Mouse (Mus musculus) heart, postnatal 0 days (tissue): Measurements from ENCODE around the gene Slfn9.

Experiments used
- CTCF ChIP-seq: IDR thresholded peaks from 2 replicates; pipeline ENCODE4 v1.5.1; 2016; ENCODE audit warnings: antibody characterized with exemption, control low read depth, low read depth
- EP300 ChIP-seq: IDR thresholded peaks from 2 replicates; pipeline ENCODE4 v1.6.1; 2016; ENCODE audit warnings: antibody characterized with exemption, low read depth

DNA sequence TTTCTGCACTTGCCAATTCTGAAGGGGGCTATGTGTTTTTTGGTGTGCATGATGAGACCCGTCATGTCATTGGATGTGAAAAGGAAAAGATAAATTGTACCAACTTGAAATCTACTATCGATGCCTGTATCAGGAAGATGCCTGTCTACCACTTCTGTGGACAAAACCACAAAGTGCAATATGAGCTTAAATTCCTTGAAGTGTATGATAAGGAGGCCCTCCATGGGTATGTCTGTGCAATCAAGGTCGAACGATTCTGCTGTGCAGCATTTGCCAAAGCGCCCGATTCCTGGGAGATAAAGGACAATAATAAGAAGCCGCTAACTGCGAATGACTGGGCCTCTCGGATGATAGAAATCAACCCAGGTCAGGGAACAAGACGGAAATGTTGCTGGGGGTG lies 34.7 kb downstream of the Slfn9 start:
- TF ChIP-seq CTCF: no peak
- TF ChIP-seq EP300: no peak
